8 mouse cellular contexts compared by ENCODE assay signal in genomic region chr11:88467498-88468245, GRCm38 (mm10).
DNase-seq lines count a peak whose midpoint lies in the region; ATAC-seq and TF ChIP-seq lines count a peak whose summit lies in the region.

No protein-coding gene starts in this region.

- WGBS in heart, embryonic 12.5 days, result 18% methylated on average over 18 of the region's 18 CpGs
- 22% methylated on average over 18 of the region's 18 CpGs for WGBS in kidney, embryonic 15.5 days
- 48% methylated on average over 18 of the region's 18 CpGs for WGBS in liver, embryonic 12.5 days (ENCODE audit: insufficient replicate concordance)

- H3K9me3 ChIP-seq in heart, embryonic 12.5 days (replicated peaks), result no peaks in the 10 kb centered on the region
- H3K9me3 ChIP-seq in kidney, embryonic 15.5 days (replicated peaks), result no peaks in the 10 kb centered on the region
- H3K9me3 ChIP-seq in liver, embryonic 12.5 days (replicated peaks), result no peaks in the 10 kb centered on the region

- H3K4me1 ChIP-seq in heart, embryonic 12.5 days (replicated peaks), result peaks cover 79% of the 10 kb centered on the region
- peaks cover 68% of the 10 kb centered on the region for H3K4me1 ChIP-seq in kidney, embryonic 15.5 days
- peaks cover 32% of the 10 kb centered on the region; the same call in 1 of the 2 replicates for H3K4me1 ChIP-seq in liver, embryonic 12.5 days

- ATAC-seq in heart, embryonic 12.5 days (ENCODE audit: insufficient number of reproducible peaks, low FRiP score), result peak; percentile 69; the same call in 1 of the 2 replicates
- ATAC-seq in kidney, embryonic 15.5 days (replicated peaks; ENCODE audit: low FRiP score), result peak; percentile 37
- no peak for ATAC-seq in liver, embryonic 12.5 days
- no peak for ATAC-seq in erythroblast, adult 5-6 weeks (replicated peaks; ENCODE audit: low FRiP score, poor library complexity, severe bottlenecking)

- H3ac ChIP-seq in myocyte (ENCODE audit: control insufficient read depth, insufficient read length), result no peak overlapping the region

- no peak overlapping the region for H3K4me3 ChIP-seq in heart, embryonic 12.5 days
- H3K4me3 ChIP-seq in kidney, embryonic 15.5 days (replicated peaks), result no peak overlapping the region
- H3K4me3 ChIP-seq in myocyte, result no peak overlapping the region
- H3K4me3 ChIP-seq in liver, embryonic 12.5 days, result no peak overlapping the region

- peaks cover 10% of the 10 kb centered on the region for H3K36me3 ChIP-seq in heart, embryonic 12.5 days
- no peaks in the 10 kb centered on the region for H3K36me3 ChIP-seq in kidney, embryonic 15.5 days
- peaks cover 6% of the 10 kb centered on the region for H3K36me3 ChIP-seq in myocyte (ENCODE audit: control insufficient read depth, insufficient read depth)
- H3K36me3 ChIP-seq in liver, embryonic 12.5 days, result 0 out of 2 replicates have a peak, but pooled peaks cover 5% of the 10 kb centered on the region

- H3K9ac ChIP-seq in heart, embryonic 12.5 days, result peak overlapping the region; percentile 55
- no peak overlapping the region for H3K9ac ChIP-seq in kidney, embryonic 15.5 days
- H3K9ac ChIP-seq in liver, embryonic 12.5 days, result no peak overlapping the region

- no peaks in the 10 kb centered on the region for H3K27me3 ChIP-seq in heart, embryonic 12.5 days (replicated peaks)
- H3K27me3 ChIP-seq in kidney, embryonic 15.5 days, result no peaks in the 10 kb centered on the region
- H3K27me3 ChIP-seq in myocyte (ENCODE audit: control insufficient read depth, insufficient read depth, insufficient read length), result no peaks in the 10 kb centered on the region
- H3K27me3 ChIP-seq in liver, embryonic 12.5 days (replicated peaks), result no peaks in the 10 kb centered on the region

- peak; percentile 44 to 48 for DNase-seq in left cerebral cortex, adult 18-20 months (ENCODE audit: low spot score in 2 of 2)
- no peak for DNase-seq in left cerebral cortex, adult 11 months (ENCODE audit: low spot score)
- DNase-seq in adrenal gland, postnatal 25 days, result peak; percentile 84

- no peak for TF ChIP-seq POLR2A in myocyte (IDR thresholded peaks at IDR 0.05; ENCODE audit: insufficient read length, low read depth)

- no peaks in the 10 kb centered on the region for H3K79me2 ChIP-seq in myocyte (ENCODE audit: control insufficient read depth, insufficient read depth)

- peak overlapping the region; percentile 94 for H3K27ac ChIP-seq in heart, embryonic 12.5 days (ENCODE audit: poor library complexity, severe bottlenecking)
- H3K27ac ChIP-seq in kidney, embryonic 15.5 days, result peak overlapping the region; percentile 84
- no peak overlapping the region for H3K27ac ChIP-seq in liver, embryonic 12.5 days

- H3K4me2 ChIP-seq in heart, embryonic 12.5 days, result peak overlapping the region; percentile 41
- H3K4me2 ChIP-seq in kidney, embryonic 15.5 days, result peak overlapping the region; percentile 29; the same call in 1 of the 2 replicates
- peak overlapping the region; percentile 70 for H3K4me2 ChIP-seq in myocyte (ENCODE audit: low read depth)
- no peak overlapping the region for H3K4me2 ChIP-seq in liver, embryonic 12.5 days

TF ChIP-seq in myocyte, 11 proteins besides CTCF, POLR2A, EP300 and RAD21:
- TF ChIP-seq REST (IDR thresholded peaks at IDR 0.05; ENCODE audit: insufficient read depth, insufficient read length) (no peak), SRF (IDR thresholded peaks at IDR 0.05; ENCODE audit: control insufficient read depth, insufficient read length, low read depth) (no peak), MYOD1 (IDR thresholded peaks at IDR 0.05; ENCODE audit: control insufficient read depth in 1 of 3, insufficient read length in 2 of 3, low read depth in 2 of 3) (peak in 2 of 3 experiments; percentile 42 to 54), MYOG (IDR thresholded peaks at IDR 0.05; ENCODE audit: control insufficient read depth in 1 of 3, insufficient read depth in 1 of 3, insufficient read length in 2 of 3, low read depth in 2 of 3) (peak in 1 of 3 experiments; percentile 60)

Comparison
In these comparisons a context has a peak if more than half of its experiments do, and no peak if none do; other contexts are left out.
1. ATAC-seq: peak in heart, embryonic 12.5 days (single experiment) and kidney, embryonic 15.5 days (single experiment); none in liver, embryonic 12.5 days (single experiment) and erythroblast, adult 5-6 weeks (single experiment).